Mouse (Mus musculus) spleen, adult 2 months (tissue): ENCODE data around the gene Hyls1.

ENCODE experiments used
- CTCF ChIP-seq: fragments of 200-500 bp; IDR thresholded peaks from 2 replicates; pipeline ENCODE4 v1.5.1; 2011; ENCODE audit warnings: mild to moderate bottlenecking, inconsistent platforms; ENCODE audit not compliant: insufficient read depth, insufficient read length, insufficient replicate concordance; ENCODE audit errors: extremely low read depth
- POLR2A ChIP-seq: fragments of 200-500 bp; IDR thresholded peaks from 2 replicates; pipeline ENCODE4 v1.6.1; 2011; ENCODE audit warnings: low read depth, low read length, inconsistent platforms

DNA sequence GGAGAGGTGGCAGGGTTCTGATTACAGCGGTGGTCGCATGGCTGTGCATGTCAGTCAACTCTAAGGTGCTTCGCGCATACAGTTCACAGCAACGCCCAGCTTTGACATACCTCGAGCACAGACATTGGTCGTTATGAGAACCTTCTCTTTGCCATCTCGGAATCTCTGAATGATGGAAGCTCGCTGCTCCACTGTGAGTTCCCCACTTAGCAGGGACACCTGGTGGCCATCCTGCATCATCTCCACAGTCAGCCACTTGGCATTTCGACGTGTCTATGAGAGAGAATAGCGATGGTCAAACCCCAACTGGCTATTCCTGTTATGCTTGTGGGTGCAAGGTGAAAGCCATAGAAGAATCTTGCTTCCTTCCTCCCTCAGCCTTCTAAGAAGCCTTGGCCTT is 24.5 kb downstream of the Hyls1 start:
- TF ChIP-seq POLR2A (no peak), CTCF (no peak)
